Mouse (Mus musculus) myocyte (in vitro differentiated cells): ENCODE data around the gene Timmdc1.

Source experiments
- E2F4 ChIP-seq: IDR thresholded peaks from one replicate; pipeline ENCODE4 v1.6.1; 2011; ENCODE audit warnings: mild to moderate bottlenecking, control low read depth, moderate library complexity; ENCODE audit not compliant: insufficient read depth
- MAX ChIP-seq: IDR thresholded peaks from one replicate; pipeline ENCODE4 v1.6.1; 2011; ENCODE audit warnings: low read depth, mild to moderate bottlenecking, control low read depth
- MYOG ChIP-seq, 3 experiments: IDR thresholded peaks; one replicate each; pipeline ENCODE4 v1.6.1; 2011; ENCODE audit warnings: control low read depth in 2 of 3, low read depth in 2 of 3, mild to moderate bottlenecking in 2 of 3; ENCODE audit not compliant: insufficient read length in 2 of 3, control insufficient read depth in 1 of 3, insufficient read depth in 1 of 3
- POLR2A ChIP-seq: IDR thresholded peaks from one replicate; pipeline ENCODE4 v1.6.1; 2011; ENCODE audit warnings: low read depth, mild to moderate bottlenecking, control low read depth, moderate library complexity; ENCODE audit not compliant: insufficient read length
- REST ChIP-seq: IDR thresholded peaks from one replicate; pipeline ENCODE4 v1.6.1; 2011; ENCODE audit warnings: mild to moderate bottlenecking, control low read depth, moderate library complexity; ENCODE audit not compliant: insufficient read depth, insufficient read length
- TCF12 ChIP-seq: IDR thresholded peaks from one replicate; pipeline ENCODE4 v1.6.1; 2011; ENCODE audit warnings: mild to moderate bottlenecking, control low read depth; ENCODE audit not compliant: poor library complexity, insufficient read depth, severe bottlenecking
- TCF3 ChIP-seq: IDR thresholded peaks from one replicate; pipeline ENCODE4 v1.6.1; 2011; ENCODE audit warnings: low read depth, control low read depth; ENCODE audit not compliant: insufficient read length
- USF1 ChIP-seq: IDR thresholded peaks from one replicate; pipeline ENCODE4 v1.6.1; 2011; ENCODE audit warnings: low read depth, mild to moderate bottlenecking, control low read depth, moderate library complexity

DNA sequence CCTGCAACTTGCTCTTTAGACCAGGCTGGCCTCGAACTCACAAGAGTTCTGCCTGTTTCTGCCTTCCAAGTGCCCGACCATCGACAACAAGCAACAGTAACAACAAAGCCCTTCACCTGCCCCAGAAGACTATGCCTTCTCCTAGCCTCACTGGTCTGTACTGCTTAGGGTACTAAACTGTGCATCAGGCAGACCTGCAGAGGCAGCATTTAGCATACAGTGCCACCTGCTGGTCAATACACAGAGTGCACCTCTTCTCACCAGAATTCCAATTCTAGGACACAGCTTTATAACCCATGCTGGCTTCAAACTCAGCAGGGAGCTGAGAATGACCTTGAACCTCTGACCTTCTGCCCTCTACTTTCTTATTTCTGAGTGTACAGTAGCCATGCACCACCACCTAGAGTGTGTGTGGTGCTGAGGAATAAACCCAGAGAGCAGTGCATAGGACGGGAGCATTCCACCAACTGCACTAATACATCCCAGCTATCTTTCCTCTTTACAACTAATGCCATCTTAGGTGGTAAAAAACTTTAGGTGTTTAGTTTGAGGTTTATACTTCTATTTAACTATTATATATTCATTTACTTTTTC, 16.3 kb downstream of the Timmdc1 start:
- no peak for TF ChIP-seq POLR2A
- TF ChIP-seq MYOG (IDR thresholded peaks at IDR 0.05; ENCODE audit: control insufficient read depth in 1 of 3, insufficient read depth in 1 of 3, insufficient read length in 2 of 3, low read depth in 2 of 3) = no peak
- TF ChIP-seq USF1 = no peak
- TF ChIP-seq REST = no peak
- no peak for TF ChIP-seq TCF12
- TF ChIP-seq MAX = no peak
- TF ChIP-seq TCF3 = no peak
- TF ChIP-seq E2F4 = no peak
